Mouse (Mus musculus) forebrain, embryonic 16.5 days (tissue): ENCODE results near the gene Cyp1b1. TPM values are rescaled to one million over a fixed set of nuclear protein-coding genes. Genes with fewer than 3 reads are reported as not detected.
A peak's percentile ranks its signal among the peaks of the same experiment; 100 is the strongest.

Source experiments
- ATAC-seq: fragments of 200-750 bp; cut with Nextera tagmentation; 2 replicates; pipeline ENCODE4 v1.8.0; 2017; ENCODE audit warnings: mild to moderate bottlenecking, moderate library complexity
- H3K27ac ChIP-seq: fragments of 300-500 bp; sonication (generic); 2 replicates; pipeline ENCODE4 v1.5.1; 2014; ENCODE audit warnings: low read length, control low read depth
- H3K27me3 ChIP-seq: fragments of 300-500 bp; sonication (generic); replicated peaks from 2 replicates; pipeline ENCODE4 v1.6.1; 2014; ENCODE audit warnings: low read length; ENCODE audit not compliant: control insufficient read depth, insufficient read depth
- H3K36me3 ChIP-seq: fragments of 300-500 bp; sonication (generic); 2 replicates; pipeline ENCODE4 v1.6.1; 2014; ENCODE audit not compliant: control insufficient read depth, insufficient read depth
- H3K4me1 ChIP-seq: fragments of 300-500 bp; sonication (generic); replicated peaks from 2 replicates; pipeline ENCODE4 v1.6.1; 2014; ENCODE audit warnings: low read length; ENCODE audit not compliant: control insufficient read depth, insufficient read depth
- H3K4me2 ChIP-seq: fragments of 300-500 bp; sonication (generic); 2 replicates; pipeline ENCODE4 v1.6.1; 2014; ENCODE audit warnings: mild to moderate bottlenecking, low read length, control low read depth
- H3K4me3 ChIP-seq: fragments of 300-500 bp; sonication (generic); replicated peaks from 2 replicates; pipeline ENCODE4 v1.5.1; 2014; ENCODE audit warnings: mild to moderate bottlenecking, low read length, control low read depth
- H3K9ac ChIP-seq: fragments of 300-500 bp; sonication (generic); replicated peaks from 2 replicates; pipeline ENCODE4 v1.6.1; 2014; ENCODE audit warnings: low read depth, low read length, control low read depth
- H3K9me3 ChIP-seq: fragments of 300-500 bp; sonication (generic); 2 replicates; pipeline ENCODE4 v1.6.1; 2016; ENCODE audit warnings: low read length; ENCODE audit not compliant: control insufficient read depth
- WGBS: fragments of 180-500 bp; shearing (Covaris S2); extraction: QIAGEN DNeasy Blood & Tissue Kit; methylation state at CpG from one replicate; pipeline ENCODE4 v1.1.7; 2014; 5-methylcytosine and 5-hydroxymethylcytosine counted together
- polyA plus RNA-seq: library from polyadenylated mRNA; unstranded; fragments of >200 nt; fragmentation: Nextera tagmentation; extraction: Ambion mirVana; gene quantifications from 2 replicates; pipeline ENCODE4 v1.2.1, GENCODE M21; 2015

Gene Cyp1b1
- 4.4 and 7.2 TPM in 2 replicates for polyA plus RNA-seq

DNA sequence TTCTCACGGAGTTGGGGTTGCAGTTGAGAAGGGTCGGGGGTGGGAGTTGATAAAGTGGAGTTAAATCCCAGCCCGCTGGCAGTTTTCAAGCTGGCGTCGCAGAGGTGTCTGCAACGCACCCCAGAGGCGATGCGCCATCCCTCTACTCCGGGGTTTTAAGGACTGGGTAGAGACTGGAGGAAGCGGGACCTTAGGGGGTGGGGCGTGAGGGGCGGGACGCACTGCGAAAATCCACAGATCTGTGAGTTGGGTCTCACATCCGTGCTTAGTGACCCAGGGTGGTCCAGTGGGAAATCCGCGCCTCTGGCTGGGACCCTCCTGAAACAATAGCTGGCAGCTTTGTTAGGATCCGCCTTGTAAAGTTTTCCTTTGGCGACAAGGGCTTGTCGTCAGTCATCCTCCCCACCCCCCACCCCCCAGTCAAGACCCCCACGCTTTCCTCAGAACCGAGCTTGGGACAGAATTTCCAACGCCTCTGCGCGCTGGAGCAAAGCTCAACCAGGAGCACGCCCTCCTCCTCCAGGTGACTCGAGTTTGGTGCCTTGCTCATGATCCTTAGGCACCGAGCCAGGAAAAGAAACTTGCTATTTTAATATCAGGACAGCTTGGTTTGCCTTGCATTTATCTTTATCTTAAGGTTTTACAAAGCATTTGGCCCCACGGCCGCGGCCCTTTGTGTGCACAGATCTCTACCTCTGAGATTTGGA lies at the start of gene Cyp1b1:
TSS of gene Cyp1b1 (minus strand) at position 131 of the 707 bp plus-strand sequence.
- H3K4me3 ChIP-seq: peak within 1 kb of the TSS; percentile 49
- ATAC-seq: peak; percentile 36
- no peaks in the 10 kb centered on the region for H3K36me3 ChIP-seq
- H3K9ac ChIP-seq: peak within 1 kb of the TSS; percentile 52
- no peak within 1 kb of the TSS for H3K27ac ChIP-seq
- WGBS: 0% methylated on average over 31 of the region's 31 CpGs
- H3K9me3 ChIP-seq: 0 out of 2 replicates have a peak, but pooled peaks cover 2% of the 10 kb centered on the region
- H3K27me3 ChIP-seq: peaks cover 29% of the 10 kb centered on the region
- H3K4me1 ChIP-seq: peaks cover 34% of the 10 kb centered on the region
- H3K4me2 ChIP-seq: peak within 1 kb of the TSS; percentile 90

DNA sequence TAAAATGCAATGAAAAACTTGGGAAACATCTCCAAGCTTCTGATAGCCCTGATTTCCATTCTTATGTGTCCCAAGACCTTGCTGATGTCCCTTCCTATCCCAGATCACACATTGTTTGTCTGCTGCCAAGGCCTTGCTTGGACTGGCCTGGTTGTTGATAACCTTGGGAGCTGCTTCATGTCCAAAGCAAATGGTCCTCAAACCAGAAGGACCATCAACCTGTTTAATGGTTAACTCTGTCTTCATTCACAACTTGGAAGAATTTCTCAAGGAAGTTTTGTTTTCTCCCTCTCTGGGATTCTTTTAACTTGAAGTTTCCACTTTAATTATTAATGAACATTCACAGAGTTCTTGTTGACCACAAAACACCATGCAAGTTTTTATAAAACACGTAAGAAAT lies 47.0 kb upstream of the Cyp1b1 start:
- Histone ChIP-seq H3K4me2 (no peak overlapping the region), H3K4me3 (no peak overlapping the region), H3K9me3 (peaks cover 4% of the 10 kb centered on the region; the same call in 1 of the 2 replicates), H3K27ac (no peak overlapping the region), H3K9ac (no peak overlapping the region), H3K27me3 (no peaks in the 10 kb centered on the region), H3K36me3 (no peaks in the 10 kb centered on the region), H3K4me1 (no peaks in the 10 kb centered on the region)
- no peak for ATAC-seq
- WGBS: 77% methylated on average over 1 of the region's 1 CpGs

DNA sequence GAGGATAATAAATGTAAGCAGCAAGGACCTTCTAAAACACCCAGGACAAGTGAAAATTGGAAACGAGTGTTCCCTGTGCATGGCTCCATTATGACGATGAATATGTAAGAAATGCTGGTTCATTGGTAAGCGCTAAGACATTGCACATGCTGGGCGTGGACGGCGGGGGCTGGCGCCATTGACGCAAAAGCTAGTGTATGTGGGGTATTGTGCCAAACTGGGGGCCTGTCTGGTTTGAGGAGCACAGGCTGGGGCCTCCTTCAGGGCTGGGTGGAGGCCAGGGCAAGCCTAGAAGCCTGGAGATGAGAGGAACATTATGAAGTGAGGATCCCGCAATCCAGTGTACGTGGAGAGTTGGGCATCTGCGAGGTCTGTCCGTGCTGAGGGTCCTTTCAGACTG lies 39.0 kb upstream of the Cyp1b1 start:
- 92% methylated on average over 12 of the region's 12 CpGs for WGBS
- H3K36me3 ChIP-seq: no peaks in the 10 kb centered on the region
- H3K9me3 ChIP-seq: no peaks in the 10 kb centered on the region; the same call in 1 of the 2 replicates
- no peaks in the 10 kb centered on the region for H3K27me3 ChIP-seq
- ATAC-seq: no peak
- H3K4me2 ChIP-seq: no peak overlapping the region
- H3K9ac ChIP-seq: no peak overlapping the region
- H3K27ac ChIP-seq: no peak overlapping the region
- H3K4me3 ChIP-seq: no peak overlapping the region
- peaks cover 10% of the 10 kb centered on the region for H3K4me1 ChIP-seq

DNA sequence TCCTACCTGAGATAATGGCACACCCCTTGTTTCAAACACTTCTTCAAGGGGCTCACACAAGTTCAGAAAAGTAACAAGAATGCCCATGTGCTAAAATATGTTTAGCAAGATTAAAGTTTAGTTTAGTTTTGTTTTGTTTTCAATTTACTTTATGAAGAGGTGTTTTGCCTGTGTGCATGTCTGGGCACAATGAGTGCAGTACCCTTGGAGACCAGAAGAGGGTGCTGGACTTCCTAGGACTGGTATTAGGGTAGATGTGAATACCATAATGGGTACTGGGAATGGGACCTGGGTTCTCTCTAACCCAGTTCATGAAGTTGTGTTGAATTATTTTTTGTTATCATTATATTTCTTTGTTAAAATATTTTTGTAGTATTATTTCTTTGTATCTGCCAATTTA lies 38.0 kb upstream of the Cyp1b1 start:
- no peak overlapping the region for H3K4me3 ChIP-seq
- no peaks in the 10 kb centered on the region for H3K27me3 ChIP-seq
- peaks cover 10% of the 10 kb centered on the region for H3K4me1 ChIP-seq
- H3K9me3 ChIP-seq: no peaks in the 10 kb centered on the region
- ATAC-seq: no peak
- H3K4me2 ChIP-seq: no peak overlapping the region
- H3K36me3 ChIP-seq: no peaks in the 10 kb centered on the region
- no peak overlapping the region for H3K27ac ChIP-seq
- H3K9ac ChIP-seq: no peak overlapping the region

DNA sequence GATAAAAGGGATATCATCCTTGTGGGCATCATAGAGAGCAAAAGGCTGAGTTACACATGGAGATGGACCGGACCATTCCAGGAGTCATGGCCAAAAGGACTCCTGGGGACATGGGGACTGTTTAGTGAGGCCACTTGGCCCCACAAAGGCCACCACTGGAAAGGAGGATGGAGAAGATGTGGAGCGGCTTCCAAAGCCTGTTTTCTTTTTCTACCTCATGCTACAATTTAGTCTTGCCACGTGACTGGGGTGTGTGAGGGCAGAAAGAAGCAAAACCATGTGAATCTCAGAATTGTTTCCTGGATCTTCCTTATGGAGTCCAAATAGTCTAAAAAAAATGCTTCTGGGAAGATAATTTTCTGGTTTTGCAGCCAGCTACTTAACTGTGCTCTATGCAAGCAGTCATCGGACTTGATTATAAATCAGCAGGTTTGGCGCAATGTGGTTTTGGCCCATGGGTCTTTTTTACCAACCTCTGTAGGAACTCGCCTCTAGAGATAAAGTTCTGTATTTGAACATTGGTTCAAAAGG lies 36.9 kb upstream of the Cyp1b1 start:
- 93% methylated on average over 6 of the region's 6 CpGs for WGBS
- Histone ChIP-seq H3K4me1 (peaks cover 10% of the 10 kb centered on the region), H3K9me3 (peaks cover 2% of the 10 kb centered on the region; the same call in 1 of the 2 replicates), H3K4me2 (no peak overlapping the region), H3K27ac (no peak overlapping the region), H3K4me3 (no peak overlapping the region), H3K9ac (no peak overlapping the region), H3K27me3 (no peaks in the 10 kb centered on the region), H3K36me3 (no peaks in the 10 kb centered on the region)
- ATAC-seq: no peak

DNA sequence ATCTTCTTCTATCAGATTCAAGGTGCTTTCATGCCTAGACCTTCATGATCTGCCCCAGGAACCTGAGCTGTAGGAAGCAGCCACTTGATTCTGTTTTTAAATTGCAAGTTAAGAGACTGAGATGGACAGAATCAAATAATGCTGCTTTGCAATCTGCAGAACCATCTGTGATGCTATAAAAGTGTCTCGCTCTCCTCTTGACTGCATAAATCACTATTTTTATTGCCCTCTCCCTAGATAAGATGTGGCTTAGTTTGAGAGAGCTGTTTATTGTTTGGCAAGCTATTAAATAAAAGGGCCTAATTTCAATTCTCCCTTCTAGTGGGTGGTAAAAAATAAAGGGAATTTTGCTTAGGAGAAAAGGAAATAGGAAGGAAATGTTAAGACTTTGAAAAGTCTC lies 34.8 kb upstream of the Cyp1b1 start:
- Histone ChIP-seq H3K27me3 (no peaks in the 10 kb centered on the region), H3K9ac (no peak overlapping the region), H3K4me3 (no peak overlapping the region), H3K9me3 (peaks cover 2% of the 10 kb centered on the region; the same call in 1 of the 2 replicates), H3K27ac (no peak overlapping the region), H3K4me1 (no peaks in the 10 kb centered on the region; the same call in 1 of the 2 replicates), H3K36me3 (no peaks in the 10 kb centered on the region), H3K4me2 (no peak overlapping the region)
- ATAC-seq: no peak
- 71% methylated on average over 1 of the region's 1 CpGs for WGBS

DNA sequence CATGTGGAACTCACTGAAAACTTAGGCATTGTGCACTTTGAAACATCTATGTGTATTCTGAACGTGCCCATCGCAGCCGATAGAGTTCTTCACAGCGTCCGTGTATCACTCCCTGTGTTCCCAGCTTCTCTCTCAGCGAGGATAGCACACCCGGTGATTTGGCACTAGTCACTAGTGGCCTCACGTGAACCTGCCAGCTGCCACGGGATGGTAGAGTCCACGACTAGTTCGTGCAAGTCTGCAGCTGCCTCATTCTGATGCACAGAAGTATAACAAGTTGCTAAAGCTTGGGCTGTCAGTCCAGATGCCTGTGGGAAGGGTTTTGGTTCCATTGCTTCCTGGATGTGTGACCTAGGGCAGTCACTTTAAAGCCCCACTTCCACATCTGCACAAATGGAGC lies 32.1 kb upstream of the Cyp1b1 start:
- no peak overlapping the region for H3K9ac ChIP-seq
- H3K9me3 ChIP-seq: peaks cover 2% of the 10 kb centered on the region; the same call in 1 of the 2 replicates
- no peak for ATAC-seq
- H3K4me2 ChIP-seq: no peak overlapping the region
- no peaks in the 10 kb centered on the region; the same call in 1 of the 2 replicates for H3K4me1 ChIP-seq
- no peak overlapping the region for H3K27ac ChIP-seq
- no peak overlapping the region for H3K4me3 ChIP-seq
- 69% methylated on average over 11 of the region's 11 CpGs for WGBS
- no peaks in the 10 kb centered on the region for H3K27me3 ChIP-seq
- no peaks in the 10 kb centered on the region for H3K36me3 ChIP-seq

DNA sequence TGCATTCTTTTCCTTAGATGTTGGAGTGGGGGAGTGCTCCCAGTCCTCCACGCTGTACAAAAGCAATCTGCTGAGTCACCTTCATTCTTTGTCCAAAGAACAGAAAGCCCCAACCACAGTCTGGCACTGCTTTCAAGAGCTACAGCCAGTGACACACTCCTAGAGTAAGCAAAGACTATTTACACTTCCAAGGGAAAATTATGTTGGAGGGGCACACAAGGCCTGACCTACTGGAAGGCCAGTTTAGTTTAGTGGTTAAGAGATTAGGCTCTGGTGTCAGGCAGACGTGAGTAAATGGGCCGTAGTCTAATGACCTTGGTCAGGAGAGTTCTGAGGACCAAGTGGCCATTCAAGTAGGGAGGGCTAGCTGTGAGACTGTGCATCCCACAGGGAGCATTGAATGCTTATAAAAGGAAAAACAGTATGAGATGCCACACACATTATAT lies 31.3 kb upstream of the Cyp1b1 start:
- H3K9me3 ChIP-seq: peaks cover 2% of the 10 kb centered on the region; the same call in 1 of the 2 replicates
- WGBS: 6% methylated on average over 3 of the region's 3 CpGs
- no peak for ATAC-seq
- H3K27ac ChIP-seq: no peak overlapping the region
- H3K4me3 ChIP-seq: no peak overlapping the region
- H3K27me3 ChIP-seq: no peaks in the 10 kb centered on the region
- no peaks in the 10 kb centered on the region; the same call in 1 of the 2 replicates for H3K4me1 ChIP-seq
- no peak overlapping the region for H3K9ac ChIP-seq
- H3K36me3 ChIP-seq: no peaks in the 10 kb centered on the region
- no peak overlapping the region for H3K4me2 ChIP-seq

DNA sequence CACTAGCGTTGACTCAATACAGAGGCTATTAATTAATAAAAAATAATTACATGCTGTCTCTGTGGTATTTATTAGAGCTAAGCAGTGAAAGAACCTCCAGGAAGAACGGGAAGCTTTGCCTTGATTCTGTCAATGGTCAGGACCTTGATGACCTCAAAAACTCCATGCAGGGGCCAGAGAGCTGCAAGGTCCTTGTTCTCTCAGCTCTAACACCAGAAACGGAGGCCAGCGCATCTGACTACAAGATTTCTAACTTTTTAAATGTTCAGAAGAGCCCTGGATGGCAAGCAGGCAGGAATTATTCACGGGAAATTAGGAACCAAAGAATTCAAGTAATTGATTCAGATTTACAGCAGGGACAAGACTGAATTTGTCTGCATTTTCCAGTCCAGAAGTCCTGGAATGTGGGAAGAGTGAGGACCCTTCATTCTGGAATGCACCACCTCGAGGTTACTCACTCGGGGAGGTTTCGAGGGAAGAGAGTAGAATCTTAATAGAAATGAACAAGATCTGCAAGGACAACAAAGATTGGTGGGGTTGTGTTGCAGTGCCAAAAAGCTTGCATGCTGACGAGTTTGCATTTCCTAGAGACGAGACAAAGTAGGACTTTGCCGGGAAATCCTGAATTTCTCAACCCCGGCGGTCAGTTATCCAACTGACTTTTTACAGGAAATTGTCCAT lies 30.3 kb upstream of the Cyp1b1 start:
- H3K4me3 ChIP-seq: no peak overlapping the region
- no peak overlapping the region for H3K9ac ChIP-seq
- no peaks in the 10 kb centered on the region for H3K36me3 ChIP-seq
- no peaks in the 10 kb centered on the region for H3K27me3 ChIP-seq
- ATAC-seq: no peak
- H3K9me3 ChIP-seq: peaks cover 2% of the 10 kb centered on the region; the same call in 1 of the 2 replicates
- no peak overlapping the region for H3K27ac ChIP-seq
- H3K4me1 ChIP-seq: no peaks in the 10 kb centered on the region; the same call in 1 of the 2 replicates
- H3K4me2 ChIP-seq: no peak overlapping the region
- WGBS: 64% methylated on average over 13 of the region's 13 CpGs
